Mouse (Mus musculus): ENCODE data around the gene Ksr2. TPM values are rescaled to one million over a fixed set of nuclear protein-coding genes. Genes with fewer than 3 reads are reported as not detected.
"Not testable (repeated sequence)": the region's sequence is repeated elsewhere in the genome, so short reads cannot be mapped to it uniquely, and the experiment has no call there.

Gene Ksr2
- total RNA-seq, 1 experiment from 2014 or later: under 0.01 TPM

DNA sequence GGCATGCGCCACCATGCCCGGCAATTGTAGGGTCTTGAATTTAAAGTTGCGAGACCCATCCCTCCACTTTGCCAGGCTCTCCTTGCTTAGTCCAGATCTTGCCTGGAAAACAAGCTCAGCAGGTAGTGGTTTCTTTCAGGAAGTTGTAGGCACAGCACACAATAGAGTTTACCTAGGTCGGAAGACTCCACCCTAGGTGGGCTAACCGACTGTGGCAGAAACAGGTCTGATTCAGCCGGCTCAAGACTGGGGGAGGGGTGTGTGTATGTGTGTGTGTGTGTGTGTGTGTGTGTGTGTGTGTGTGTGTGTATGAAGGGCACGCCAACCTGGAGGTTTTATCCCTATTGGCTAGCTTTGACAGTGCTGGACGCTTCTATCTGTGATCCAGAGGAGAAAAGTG is 10.2 kb upstream of the Ksr2 start:
- ATAC-seq (replicated peaks; ENCODE audit: low read depth, poor library complexity, severe bottlenecking): no peak

- ATAC-seq (replicated peaks; ENCODE audit: low read depth, poor library complexity, severe bottlenecking): not testable (repeated sequence)
Measured at GRCm38 (mm10) chr5:117404671-117405070, 9.1 kb upstream of the Ksr2 start.

DNA sequence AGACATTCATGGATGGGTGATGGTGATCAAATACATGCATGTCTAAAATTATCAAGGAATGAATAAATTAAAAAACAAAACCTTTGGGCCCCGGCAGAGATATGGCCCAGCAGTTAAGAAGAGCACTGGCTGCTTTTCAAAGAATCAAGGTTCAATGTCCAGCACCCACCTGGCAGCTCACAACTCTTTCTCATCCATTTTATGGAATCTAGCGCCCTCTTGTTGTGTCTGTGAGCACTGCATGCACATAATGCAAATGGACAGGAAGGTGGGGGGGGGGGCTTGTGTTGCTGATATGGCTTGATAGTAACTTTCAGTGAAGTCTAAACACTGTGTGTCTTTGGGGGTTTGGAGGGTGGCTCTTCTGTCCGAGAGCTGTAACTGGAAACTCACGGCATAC is 5.6 kb upstream of the Ksr2 start:
- ATAC-seq (replicated peaks; ENCODE audit: low read depth, poor library complexity, severe bottlenecking): peak; percentile 63

DNA sequence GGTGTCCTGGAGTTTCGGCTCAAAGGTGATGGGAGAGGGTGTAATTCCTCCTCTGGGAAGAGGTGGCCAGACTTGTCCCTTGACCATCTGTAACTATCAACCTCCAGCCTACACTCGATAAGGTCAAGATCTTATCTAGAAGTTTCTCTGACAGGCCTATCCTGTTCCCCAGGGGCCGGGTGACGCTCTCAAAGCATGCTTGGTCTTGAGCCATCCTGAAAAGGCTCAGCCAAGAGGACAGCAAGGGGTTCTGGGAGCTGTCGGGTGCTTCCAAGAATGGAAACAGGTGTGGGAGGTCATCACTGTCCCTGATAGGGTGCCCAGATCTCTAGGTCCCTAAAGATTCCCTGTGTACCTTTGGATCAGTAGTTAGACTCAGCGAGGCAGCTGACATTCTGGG is 4.4 kb upstream of the Ksr2 start:
- no peak for ATAC-seq (replicated peaks; ENCODE audit: low read depth, poor library complexity, severe bottlenecking)

GRCm38 (mm10) chr5:117414611-117415010 is 811 bp downstream of the Ksr2 start:
- ATAC-seq (replicated peaks; ENCODE audit: low read depth, poor library complexity, severe bottlenecking): no peak

- no peak for ATAC-seq (replicated peaks; ENCODE audit: low read depth, poor library complexity, severe bottlenecking)
Measured at GRCm38 (mm10) chr5:117415011-117415912, 1.5 kb downstream of the Ksr2 start.

- peak; percentile 76 for ATAC-seq (replicated peaks; ENCODE audit: low read depth, poor library complexity, severe bottlenecking)
Measured at GRCm38 (mm10) chr5:117417442-117417841, 3.6 kb downstream of the Ksr2 start.

GRCm38 (mm10) chr5:117433501-117433900 is 19.7 kb downstream of the Ksr2 start:
- ATAC-seq (replicated peaks; ENCODE audit: low read depth, poor library complexity, severe bottlenecking): not testable (repeated sequence)

DNA sequence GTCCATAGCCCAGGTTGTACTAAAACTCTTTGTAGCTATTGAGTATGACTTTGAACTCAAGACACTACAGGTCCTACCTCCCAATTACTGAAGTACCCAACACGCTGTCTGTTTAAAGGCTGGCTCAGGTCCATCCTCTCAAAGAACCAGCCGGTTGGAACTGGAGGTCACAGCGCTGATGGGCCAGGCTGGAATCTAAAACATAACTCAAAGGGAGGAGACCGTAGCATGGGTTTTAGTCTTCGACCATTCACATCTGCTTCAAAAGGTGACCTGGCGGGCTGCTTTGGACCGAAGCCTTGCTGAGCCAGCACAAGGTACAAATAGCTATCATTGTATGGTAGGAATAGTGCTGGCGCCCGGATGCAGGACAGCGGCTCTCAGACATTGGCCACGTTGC is 26.5 kb downstream of the Ksr2 start:
- ATAC-seq (replicated peaks; ENCODE audit: low read depth, poor library complexity, severe bottlenecking): no peak

- no peak for ATAC-seq (replicated peaks; ENCODE audit: low read depth, poor library complexity, severe bottlenecking)
Measured at GRCm38 (mm10) chr5:117441242-117441842, 27.5 kb downstream of the Ksr2 start.

DNA sequence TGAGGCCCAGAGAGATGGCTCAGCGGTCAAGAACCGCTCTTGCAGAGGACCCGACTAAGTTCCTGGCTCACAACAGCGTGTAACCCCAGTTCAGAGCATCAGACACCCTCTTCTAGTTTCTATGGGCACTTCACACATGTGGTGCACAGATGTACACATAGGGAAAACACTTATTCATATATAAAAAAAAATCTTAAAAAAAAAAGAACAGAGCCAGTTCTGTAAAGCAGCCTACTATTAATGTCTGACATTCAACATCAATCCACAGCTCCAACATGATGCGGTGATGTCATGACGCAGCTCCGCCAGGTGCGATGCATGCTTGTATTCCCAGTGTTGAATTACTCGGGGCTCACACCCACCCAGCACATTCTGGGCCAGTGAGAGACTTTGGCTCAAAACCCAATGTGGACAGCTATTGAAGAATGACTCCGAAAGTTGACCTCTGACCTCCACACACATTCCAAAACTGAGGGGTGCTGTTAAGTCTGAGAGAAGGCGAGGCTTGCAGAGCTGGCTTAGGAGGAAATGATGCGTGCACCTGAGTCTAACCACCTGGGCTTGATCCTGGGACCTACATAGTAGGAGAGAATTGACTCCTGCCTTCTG is 28.5 kb downstream of the Ksr2 start:
- ATAC-seq (replicated peaks; ENCODE audit: low read depth, poor library complexity, severe bottlenecking): no peak

- ATAC-seq (replicated peaks; ENCODE audit: low read depth, poor library complexity, severe bottlenecking): no peak
Measured at GRCm38 (mm10) chr5:117443141-117443540, 29.3 kb downstream of the Ksr2 start.

DNA sequence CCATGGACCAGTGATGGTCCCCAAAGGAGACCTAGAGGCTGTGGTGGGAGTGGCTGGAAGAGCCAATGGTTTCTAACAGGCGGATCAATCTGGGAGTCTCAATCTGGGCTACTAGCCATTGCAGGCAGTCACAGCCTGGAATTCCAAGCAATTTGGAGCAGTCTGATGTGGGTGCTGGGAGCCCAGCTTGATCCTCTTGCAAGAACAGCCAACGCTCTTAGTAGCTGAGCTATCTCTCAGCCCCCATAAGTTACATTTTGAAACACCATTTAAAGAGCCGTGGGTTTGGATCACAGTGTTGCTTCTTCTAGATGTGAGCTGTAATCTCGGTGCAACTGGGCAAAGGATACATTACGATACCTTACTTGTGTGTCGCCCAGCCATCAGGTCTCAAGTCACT is 30.1 kb downstream of the Ksr2 start:
- ATAC-seq (replicated peaks; ENCODE audit: low read depth, poor library complexity, severe bottlenecking): no peak

DNA sequence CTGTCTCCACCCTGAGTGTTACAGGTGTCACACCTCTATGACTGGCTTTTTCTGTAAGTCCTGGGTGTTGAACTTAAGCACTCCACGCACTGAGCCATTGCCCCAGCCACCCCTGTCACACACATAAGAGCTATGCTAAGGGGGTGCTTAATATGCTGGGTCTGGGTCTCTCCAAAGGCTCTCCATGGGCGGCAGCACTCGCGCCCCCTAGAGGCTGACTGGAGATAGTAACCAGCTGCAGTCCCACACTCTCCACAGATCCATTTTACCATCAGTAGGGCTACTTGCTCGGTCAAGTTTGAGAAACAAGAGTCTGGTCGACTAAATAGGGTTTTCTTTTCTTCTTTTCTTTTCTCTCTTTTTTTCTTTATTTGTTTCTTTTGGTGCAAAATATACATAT is 33.9 kb downstream of the Ksr2 start:
- no peak for ATAC-seq (replicated peaks; ENCODE audit: low read depth, poor library complexity, severe bottlenecking)

DNA sequence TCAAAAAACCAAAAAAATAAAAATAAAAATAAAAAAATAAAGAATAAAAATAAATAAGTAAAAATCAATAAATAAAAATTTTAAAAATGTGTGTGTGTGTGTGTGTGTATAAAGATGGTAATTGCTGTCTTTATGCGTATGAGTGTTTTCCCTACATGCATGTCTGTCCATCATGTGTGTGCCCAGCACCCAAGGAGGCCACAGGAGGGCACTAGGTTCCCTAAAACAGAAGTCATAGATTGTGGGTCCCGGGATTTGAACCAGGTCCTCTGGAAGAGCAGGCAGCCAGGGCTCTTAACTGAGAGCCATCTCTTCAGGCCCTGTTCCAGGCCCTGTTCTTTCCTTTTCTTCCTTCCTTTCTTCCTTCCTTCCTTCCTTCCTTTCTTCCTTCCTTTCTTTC is 38.2 kb downstream of the Ksr2 start:
- no peak for ATAC-seq (replicated peaks; ENCODE audit: low read depth, poor library complexity, severe bottlenecking)

DNA sequence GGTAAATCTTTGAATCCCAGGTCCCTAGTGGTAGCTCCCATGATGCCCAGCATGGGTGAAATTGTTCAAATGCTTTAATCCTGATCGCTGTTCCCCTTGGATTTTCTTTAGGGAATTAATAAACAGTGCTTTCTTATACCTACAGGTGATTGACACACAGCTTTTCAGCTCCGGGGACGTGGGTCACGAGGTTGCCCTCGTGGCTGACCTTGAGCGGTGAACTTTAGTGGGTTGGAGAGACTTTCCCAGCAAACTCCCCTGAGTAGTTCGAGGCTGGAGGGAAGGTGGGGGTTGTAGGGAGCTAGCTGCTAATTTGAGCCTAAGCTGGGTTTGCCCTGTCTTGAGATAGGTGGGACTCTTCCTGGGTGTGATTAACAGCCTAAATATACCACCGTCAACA is 41.7 kb downstream of the Ksr2 start:
- ATAC-seq (replicated peaks; ENCODE audit: low read depth, poor library complexity, severe bottlenecking): no peak

DNA sequence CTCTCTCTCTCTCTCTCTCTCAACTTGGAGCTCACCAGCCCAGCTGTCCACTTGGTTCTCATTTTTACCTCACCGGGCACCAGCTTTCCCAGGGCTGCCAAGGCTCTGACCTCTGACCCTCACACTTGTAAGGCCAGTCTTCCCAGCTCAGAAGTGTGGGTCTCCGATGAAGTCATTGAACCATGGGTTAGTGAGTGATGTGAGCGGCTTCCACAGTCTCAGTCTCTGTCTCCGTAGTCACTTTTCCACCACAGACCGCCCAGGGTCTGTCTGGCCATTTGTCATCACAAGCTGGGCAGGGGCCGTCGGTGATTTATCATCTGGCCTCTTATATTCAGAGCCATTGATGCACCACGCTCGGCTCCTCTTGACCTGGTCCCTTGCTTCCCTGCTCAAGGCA is 43.3 kb downstream of the Ksr2 start:
- no peak for ATAC-seq (replicated peaks; ENCODE audit: low read depth, poor library complexity, severe bottlenecking)

GRCm38 (mm10) chr5:117457583-117457982 is 43.8 kb downstream of the Ksr2 start:
- no peak for ATAC-seq (replicated peaks; ENCODE audit: low read depth, poor library complexity, severe bottlenecking)

DNA sequence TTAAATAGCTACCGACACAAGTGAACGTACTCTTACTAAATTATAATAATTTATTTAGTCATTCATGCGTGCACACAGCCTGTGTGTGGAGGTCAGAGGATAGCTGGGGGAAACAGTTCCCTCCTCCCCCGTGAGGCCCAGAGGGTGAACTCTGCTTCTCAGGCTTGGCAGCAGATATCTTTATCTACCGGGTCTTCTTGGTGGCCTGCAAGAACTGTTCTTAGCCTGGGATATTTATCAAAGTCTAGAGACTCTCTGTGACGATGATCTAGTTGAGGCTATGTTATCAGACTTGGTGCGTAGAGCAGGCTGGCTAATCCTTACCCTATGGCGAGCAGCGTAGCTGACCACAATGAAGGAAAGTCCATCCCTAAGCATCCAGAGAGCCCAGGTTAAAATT is 45.1 kb downstream of the Ksr2 start:
- no peak for ATAC-seq (replicated peaks; ENCODE audit: low read depth, poor library complexity, severe bottlenecking)

GRCm38 (mm10) chr5:117460261-117460660 is 46.5 kb downstream of the Ksr2 start:
- no peak for ATAC-seq (replicated peaks; ENCODE audit: low read depth, poor library complexity, severe bottlenecking)

- no peak for ATAC-seq (replicated peaks; ENCODE audit: low read depth, poor library complexity, severe bottlenecking)
Measured at GRCm38 (mm10) chr5:117467052-117467451, 53.3 kb downstream of the Ksr2 start.
